Mouse (Mus musculus) c-Kit-positive CD71-positive TER-119-negative erythroid progenitor cells, embryonic 14.5 days (primary cell): ENCODE data around the gene Adck2.

ENCODE experiments used
- DNase-seq: peaks from one replicate; pipeline ENCODE4 v3.0.0-alpha.2; 2013; ENCODE audit warnings: low read depth

Adck2 gene

GRCm38 (mm10) chr6:39573791-39574554, at the start of gene Adck2:
Adck2 (plus strand) TSS chr6:39573873.
- DNase-seq = peak; percentile 79

- DNase-seq = no peak
Measured at GRCm38 (mm10) chr6:39526797-39527196, 46.9 kb upstream of the Adck2 start.

GRCm38 (mm10) chr6:39527337-39527784, 46.3 kb upstream of the Adck2 start:
- DNase-seq = no peak

GRCm38 (mm10) chr6:39527811-39528210, 45.9 kb upstream of the Adck2 start:
- DNase-seq = no peak

- no peak for DNase-seq
Measured at GRCm38 (mm10) chr6:39528671-39529535, 44.8 kb upstream of the Adck2 start.

- DNase-seq = no peak
Measured at GRCm38 (mm10) chr6:39534944-39535343, 38.7 kb upstream of the Adck2 start.

- DNase-seq = no peak
Measured at GRCm38 (mm10) chr6:39536621-39537020, 37.1 kb upstream of the Adck2 start.

- no peak for DNase-seq
Measured at GRCm38 (mm10) chr6:39537276-39537675, 36.4 kb upstream of the Adck2 start.

GRCm38 (mm10) chr6:39538227-39538626, 35.4 kb upstream of the Adck2 start:
- DNase-seq = no peak

GRCm38 (mm10) chr6:39539679-39540155, 34.0 kb upstream of the Adck2 start:
- no peak for DNase-seq

- DNase-seq = no peak
Measured at GRCm38 (mm10) chr6:39540563-39540962, 33.1 kb upstream of the Adck2 start.

- DNase-seq = no peak
Measured at GRCm38 (mm10) chr6:39542631-39543597, 30.8 kb upstream of the Adck2 start.

GRCm38 (mm10) chr6:39543769-39544420, 29.8 kb upstream of the Adck2 start:
- no peak for DNase-seq

- no peak for DNase-seq
Measured at GRCm38 (mm10) chr6:39545474-39545873, 28.2 kb upstream of the Adck2 start.

- no peak for DNase-seq
Measured at GRCm38 (mm10) chr6:39548030-39548429, 25.6 kb upstream of the Adck2 start.

GRCm38 (mm10) chr6:39551981-39552636, 21.6 kb upstream of the Adck2 start:
- DNase-seq = no peak

- no peak for DNase-seq
Measured at GRCm38 (mm10) chr6:39554888-39555647, 18.6 kb upstream of the Adck2 start.

GRCm38 (mm10) chr6:39555648-39555945, 18.1 kb upstream of the Adck2 start:
- no peak for DNase-seq

- no peak for DNase-seq
Measured at GRCm38 (mm10) chr6:39556900-39557659, 16.6 kb upstream of the Adck2 start.
